Mouse (Mus musculus) lung, embryonic 14.5 days (tissue): ENCODE data around the gene Igdcc4. TPM values are rescaled to one million over a fixed set of nuclear protein-coding genes. Genes with fewer than 3 reads are reported as not detected.
"Not testable (repeated sequence)": the region's sequence is repeated elsewhere in the genome, so short reads cannot be mapped to it uniquely, and the experiment has no call there.

Experiments
- ATAC-seq: fragments of 200-750 bp; cut with Nextera tagmentation; 2 replicates; pipeline ENCODE4 v1.8.0; 2017; ENCODE audit warnings: mild to moderate bottlenecking, moderate TSS enrichment, moderate library complexity; ENCODE audit not compliant: insufficient read depth
- DNase-seq: peaks from one replicate; pipeline ENCODE4 v3.0.0-alpha.2; 2015
- H3K27ac ChIP-seq: fragments of 300-500 bp; sonication (generic); 2 replicates; pipeline ENCODE4 v1.5.1; 2014; ENCODE audit warnings: low read depth, mild to moderate bottlenecking, moderate library complexity
- H3K27me3 ChIP-seq: fragments of 300-500 bp; sonication (generic); 2 replicates; pipeline ENCODE4 v1.6.1; 2014; ENCODE audit warnings: low read length, control low read depth; ENCODE audit not compliant: insufficient read depth
- H3K36me3 ChIP-seq: fragments of 300-500 bp; sonication (generic); 2 replicates; pipeline ENCODE4 v1.6.1; 2014; ENCODE audit warnings: control low read depth; ENCODE audit not compliant: insufficient read depth
- H3K4me1 ChIP-seq: fragments of 300-500 bp; sonication (generic); 2 replicates; pipeline ENCODE4 v1.6.1; 2014; ENCODE audit warnings: antibody characterized with exemption, control low read depth; ENCODE audit not compliant: insufficient read depth
- H3K4me2 ChIP-seq: fragments of 300-500 bp; sonication (generic); 2 replicates; pipeline ENCODE4 v1.6.1; 2014; ENCODE audit warnings: mild to moderate bottlenecking
- H3K4me3 ChIP-seq: fragments of 300-500 bp; sonication (generic); 2 replicates; pipeline ENCODE4 v1.5.1; 2014; ENCODE audit warnings: low read depth, low read length
- H3K9ac ChIP-seq: fragments of 300-500 bp; sonication (generic); 2 replicates; pipeline ENCODE4 v1.6.1; 2014
- H3K9me3 ChIP-seq: fragments of 300-500 bp; sonication (generic); 2 replicates; pipeline ENCODE4 v1.6.1; 2016; ENCODE audit warnings: low read depth, low read length, control low read depth
- CTCF ChIP-seq: IDR thresholded peaks from 2 replicates; pipeline ENCODE4 v1.5.1; 2016; ENCODE audit warnings: antibody characterized with exemption, low read depth
- WGBS: fragments of 180-500 bp; shearing (Covaris S2); extraction: QIAGEN DNeasy Blood & Tissue Kit; methylation state at CpG from one replicate; pipeline ENCODE4 v1.1.7; 2014; 5-methylcytosine and 5-hydroxymethylcytosine counted together
- polyA plus RNA-seq: library from polyadenylated mRNA; unstranded; fragments of >200 nt; fragmentation: Nextera tagmentation; extraction: Ambion mirVana; gene quantifications from 2 replicates; pipeline ENCODE4 v1.2.1, GENCODE M21; 2014

Igdcc4 gene
- 26.4 and 28.9 TPM in 2 replicates for polyA plus RNA-seq

DNA sequence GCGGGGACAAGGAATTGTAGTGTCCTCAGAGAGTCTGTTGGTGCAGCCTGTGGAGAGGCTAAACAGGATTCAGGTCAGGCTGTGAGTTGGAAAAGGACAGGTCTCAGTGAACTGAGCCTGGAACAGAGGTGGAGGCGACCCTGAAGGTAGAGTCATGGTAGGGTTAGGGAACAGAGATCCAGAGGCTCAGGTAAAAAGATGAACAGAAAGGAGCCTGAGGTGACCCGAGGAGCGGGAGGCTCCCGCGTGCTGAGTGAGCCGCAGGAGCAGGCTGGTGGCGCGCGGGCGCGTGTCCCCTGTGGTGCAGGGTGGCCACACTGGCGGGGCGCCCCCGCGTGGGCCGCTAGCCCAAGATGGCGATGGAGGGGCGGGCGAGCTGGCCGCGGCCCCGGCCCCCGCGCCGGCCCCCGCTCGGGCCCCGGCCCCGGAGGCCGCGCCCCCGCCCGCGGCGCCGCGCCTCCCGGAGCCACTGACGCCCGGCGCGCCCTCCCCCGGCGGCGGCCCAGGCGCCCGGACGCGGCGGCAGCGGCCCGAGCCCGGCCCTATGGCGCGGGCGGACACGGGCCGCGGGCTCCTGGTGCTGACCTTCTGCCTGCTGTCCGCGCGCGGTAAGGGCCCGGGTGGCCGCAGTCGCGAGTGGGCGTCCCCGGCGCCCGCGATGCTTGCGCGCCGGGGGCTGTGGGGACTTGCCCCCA, at the start of gene Igdcc4:
Gene Igdcc4 (plus strand): TSS at position 496 of the 695 bp plus-strand sequence.
- Histone ChIP-seq H3K9me3 (no peaks in the 10 kb centered on the region), H3K4me3 (peak within 1 kb of the TSS; percentile 82), H3K36me3 (no peaks in the 10 kb centered on the region), H3K9ac (peak within 1 kb of the TSS; percentile 86), H3K27ac (peak within 1 kb of the TSS; percentile 91), H3K27me3 (no peaks in the 10 kb centered on the region), H3K4me2 (peak within 1 kb of the TSS; percentile 98), H3K4me1 (0 out of 2 replicates have a peak, but pooled peaks cover 5% of the 10 kb centered on the region)
- TF ChIP-seq CTCF = no peak
- ATAC-seq (peak; percentile 21), DNase-seq (peak; percentile 60)
- WGBS = 2% methylated on average over 54 of the region's 76 CpGs

DNA sequence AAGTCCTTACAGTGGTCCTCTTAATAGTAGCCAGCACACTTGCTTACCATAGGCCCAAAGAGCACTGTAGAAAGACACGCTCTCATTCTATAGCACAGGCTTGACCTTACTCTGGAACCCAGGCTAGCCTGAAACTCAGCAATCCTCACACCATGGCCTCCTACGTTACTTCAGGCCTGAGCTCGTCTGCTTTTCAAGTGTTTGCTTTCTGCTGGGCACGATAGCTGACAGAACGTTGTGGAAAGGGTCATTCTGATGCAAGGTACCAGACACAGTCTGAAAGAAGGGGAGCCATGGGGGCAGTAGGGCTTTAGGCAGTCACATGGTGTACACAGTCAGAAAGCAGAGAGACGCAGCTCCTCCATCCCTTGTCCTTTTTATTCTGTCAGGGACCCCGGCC, 37.0 kb upstream of the Igdcc4 start:
- H3K4me3 ChIP-seq = no peak overlapping the region
- no peaks in the 10 kb centered on the region for H3K4me1 ChIP-seq
- DNase-seq (no peak), ATAC-seq (no peak)
- no peak overlapping the region for H3K9ac ChIP-seq
- no peak for TF ChIP-seq CTCF
- H3K4me2 ChIP-seq = no peak overlapping the region
- 70% methylated on average over 7 of the region's 7 CpGs for WGBS
- H3K27me3 ChIP-seq = no peaks in the 10 kb centered on the region
- no peak overlapping the region for H3K27ac ChIP-seq
- H3K9me3 ChIP-seq = no peaks in the 10 kb centered on the region
- peaks cover 84% of the 10 kb centered on the region for H3K36me3 ChIP-seq

DNA sequence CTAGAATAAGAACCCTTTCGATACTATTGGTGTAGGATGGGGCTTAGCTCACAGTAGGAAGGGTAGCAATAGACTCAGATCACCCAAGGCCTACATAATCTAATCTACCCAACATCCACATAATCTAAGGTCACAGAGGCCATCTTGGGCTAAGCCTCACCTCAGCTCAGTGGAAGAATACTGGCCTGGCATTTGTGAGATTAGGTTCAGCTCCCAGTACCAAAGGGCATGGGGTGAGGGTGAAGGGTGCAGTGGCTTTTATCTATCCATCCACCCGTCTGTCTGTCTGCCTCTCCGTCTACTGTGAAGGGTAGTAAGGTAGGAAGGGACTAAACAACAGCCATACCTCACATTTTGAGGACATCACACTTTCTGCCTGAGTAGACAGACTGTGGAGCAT, 30.7 kb upstream of the Igdcc4 start:
- Histone ChIP-seq H3K4me3 (no peak overlapping the region), H3K9me3 (no peaks in the 10 kb centered on the region), H3K9ac (no peak overlapping the region), H3K36me3 (peaks cover 69% of the 10 kb centered on the region), H3K27me3 (no peaks in the 10 kb centered on the region), H3K4me2 (no peak overlapping the region), H3K27ac (no peak overlapping the region), H3K4me1 (no peaks in the 10 kb centered on the region)
- DNase-seq = no peak
- 88% methylated on average over 3 of the region's 3 CpGs for WGBS
- TF ChIP-seq CTCF = no peak
- ATAC-seq = no peak

DNA sequence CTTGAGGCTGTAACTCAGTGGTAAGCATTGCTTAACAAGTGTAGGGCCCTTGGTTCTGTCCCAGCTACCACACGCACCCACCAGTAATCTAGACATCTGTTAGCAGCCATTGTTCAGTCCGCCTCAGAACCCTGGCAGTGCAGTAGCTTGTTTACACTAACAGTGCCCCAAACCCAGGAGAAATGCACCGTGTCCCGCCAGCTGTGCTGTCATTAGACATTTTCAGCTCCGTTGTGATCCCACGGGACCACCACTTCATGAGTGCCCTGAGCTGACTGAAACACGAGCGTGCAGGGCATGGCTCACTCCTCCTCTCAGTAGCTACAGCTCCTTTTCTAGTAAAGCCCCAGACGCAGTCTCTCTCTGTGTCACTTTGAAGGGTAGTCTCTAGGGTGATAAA, 27.7 kb upstream of the Igdcc4 start:
- no peak for TF ChIP-seq CTCF
- no peak for ATAC-seq
- no peaks in the 10 kb centered on the region for H3K9me3 ChIP-seq
- H3K4me3 ChIP-seq = no peak overlapping the region
- H3K4me2 ChIP-seq = no peak overlapping the region
- no peaks in the 10 kb centered on the region for H3K27me3 ChIP-seq
- peaks cover 70% of the 10 kb centered on the region for H3K36me3 ChIP-seq
- 47% methylated on average over 9 of the region's 9 CpGs for WGBS
- H3K27ac ChIP-seq = no peak overlapping the region
- H3K4me1 ChIP-seq = no peaks in the 10 kb centered on the region
- H3K9ac ChIP-seq = no peak overlapping the region
- DNase-seq = no peak

DNA sequence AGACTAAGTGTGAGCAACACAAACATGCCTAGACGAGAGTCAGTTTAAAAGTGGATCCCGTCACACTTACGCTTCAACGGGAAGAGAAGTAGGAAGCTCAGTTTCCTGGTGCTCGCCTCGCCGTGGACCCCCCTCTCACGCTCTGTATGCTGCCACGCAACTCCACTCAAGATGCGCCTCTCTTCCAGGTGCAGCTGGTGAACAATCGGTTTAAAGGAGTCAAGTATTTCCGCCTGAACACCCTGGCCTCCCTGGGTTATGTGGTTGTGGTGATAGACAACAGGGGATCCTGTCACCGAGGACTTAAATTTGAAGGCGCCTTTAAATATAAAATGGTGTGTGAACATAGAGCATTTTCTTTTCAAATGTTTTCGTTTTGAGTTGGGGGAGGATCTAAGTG, 27.0 kb upstream of the Igdcc4 start:
- 80% methylated on average over 15 of the region's 15 CpGs for WGBS

DNA sequence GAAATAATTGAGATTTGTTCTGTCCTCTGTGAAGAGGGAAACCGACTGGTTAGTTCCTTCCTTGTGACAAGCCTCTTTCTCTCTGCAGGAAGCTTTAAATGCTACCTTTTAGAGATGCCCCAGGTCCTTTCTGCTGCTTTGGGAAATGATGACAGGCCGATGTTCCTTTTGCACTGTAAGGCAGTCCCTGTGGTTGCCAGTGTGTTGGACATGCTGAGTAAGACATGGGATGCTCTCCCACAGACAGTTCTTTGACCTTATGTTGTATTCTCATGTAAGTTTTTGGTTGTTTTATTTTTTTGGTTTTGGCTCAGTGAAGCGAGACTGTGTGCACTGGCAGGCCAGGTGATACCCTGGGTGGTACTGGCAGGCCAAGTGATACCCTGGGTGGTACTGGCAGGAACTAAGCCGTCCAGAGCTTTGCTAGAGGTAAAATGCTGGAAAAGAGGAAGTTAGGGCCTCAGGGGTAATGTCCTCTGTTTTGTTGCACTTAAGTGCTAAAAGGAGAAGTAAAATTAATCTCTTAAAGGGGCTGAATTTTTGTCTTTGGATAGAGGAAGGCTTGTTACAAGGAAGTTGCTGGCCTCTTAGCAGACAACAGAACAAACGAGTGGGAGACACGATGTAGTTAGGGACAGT, 26.3 kb upstream of the Igdcc4 start:
- 83% methylated on average over 6 of the region's 6 CpGs for WGBS
- Histone ChIP-seq H3K4me2 (no peak overlapping the region), H3K36me3 (peaks cover 70% of the 10 kb centered on the region), H3K27ac (no peak overlapping the region), H3K9me3 (no peaks in the 10 kb centered on the region), H3K4me1 (no peaks in the 10 kb centered on the region), H3K9ac (no peak overlapping the region), H3K4me3 (no peak overlapping the region), H3K27me3 (no peaks in the 10 kb centered on the region)
- DNase-seq (no peak), ATAC-seq (no peak)
- TF ChIP-seq CTCF = no peak

More for the DNA sequence above, 27.0 kb upstream of the Igdcc4 start:
- DNase-seq (no peak), ATAC-seq (no peak)
- Histone ChIP-seq H3K27me3 (no peaks in the 10 kb centered on the region), H3K4me2 (no peak overlapping the region), H3K9ac (no peak overlapping the region), H3K27ac (no peak overlapping the region), H3K9me3 (no peaks in the 10 kb centered on the region), H3K4me1 (no peaks in the 10 kb centered on the region), H3K4me3 (no peak overlapping the region), H3K36me3 (peaks cover 70% of the 10 kb centered on the region)
- no peak for TF ChIP-seq CTCF

DNA sequence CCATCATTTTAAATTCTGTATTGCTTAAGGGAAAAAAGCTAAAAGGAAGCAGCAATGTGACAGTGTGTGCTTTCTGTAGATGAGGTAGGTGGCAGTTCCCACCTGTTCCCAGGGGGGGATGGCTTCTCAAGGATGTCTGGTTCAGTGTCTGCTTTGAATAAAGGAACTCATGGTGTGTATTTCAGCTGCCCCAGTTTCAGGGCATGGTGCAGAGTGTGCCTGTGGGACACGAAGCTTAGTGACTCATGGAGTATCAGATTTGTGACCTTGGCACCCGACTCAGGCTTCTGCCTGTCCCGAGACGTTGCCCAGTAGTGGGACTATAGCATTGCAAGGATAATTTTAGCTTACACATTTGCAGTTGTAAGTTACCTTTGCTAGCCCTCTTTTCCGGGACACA, 23.8 kb upstream of the Igdcc4 start:
- H3K27ac ChIP-seq = no peak overlapping the region
- no peak overlapping the region for H3K4me2 ChIP-seq
- H3K9me3 ChIP-seq = no peaks in the 10 kb centered on the region
- no peaks in the 10 kb centered on the region for H3K27me3 ChIP-seq
- no peak overlapping the region for H3K9ac ChIP-seq
- ATAC-seq = no peak
- no peaks in the 10 kb centered on the region for H3K4me1 ChIP-seq
- no peak for DNase-seq
- H3K4me3 ChIP-seq = no peak overlapping the region
- H3K36me3 ChIP-seq = peaks cover 79% of the 10 kb centered on the region
- WGBS = 86% methylated on average over 5 of the region's 5 CpGs
- TF ChIP-seq CTCF = no peak

DNA sequence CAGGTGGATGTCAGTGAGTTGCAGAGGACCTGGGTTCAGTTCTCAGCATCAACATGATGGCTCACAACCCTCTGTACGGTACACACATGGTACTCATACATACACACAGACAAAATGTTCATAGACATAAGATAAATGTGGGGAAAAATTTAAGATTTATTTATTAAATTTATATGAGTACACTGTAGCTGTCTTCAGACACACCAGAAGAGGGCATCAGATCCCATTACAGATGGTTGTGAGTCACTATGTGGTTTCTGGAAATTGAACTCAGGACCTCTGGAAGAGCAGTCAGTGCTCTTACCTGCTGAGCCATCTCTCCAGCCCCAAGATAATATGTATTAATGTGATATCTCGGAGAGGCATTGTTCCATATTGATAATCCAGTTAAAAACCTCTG, 21.1 kb upstream of the Igdcc4 start:
- peaks cover 86% of the 10 kb centered on the region for H3K36me3 ChIP-seq
- not testable (repeated sequence) for DNase-seq

More for the DNA sequence above, 21.1 kb upstream of the Igdcc4 start:
- WGBS = 91% methylated on average over 2 of the region's 2 CpGs
- H3K9ac ChIP-seq, ATAC-seq, H3K4me2 ChIP-seq, H3K4me1 ChIP-seq, H3K27ac ChIP-seq, H3K27me3 ChIP-seq, H3K9me3 ChIP-seq, H3K4me3 ChIP-seq: not testable (repeated sequence)
